Mouse (Mus musculus) bone marrow macrophage, adult 2 months (primary cell): ENCODE measurements at regions not wholly inside any gene's neighbourhood (a gene's known extent, or its start where the extent isn't known, plus 50 kb on each side); places are given as distances from the start of the nearest gene placed in this dataset.

Experiments used
- H3K27ac ChIP-seq: 2 replicates; pipeline ENCODE4 v1.5.1; 2012; ENCODE audit warnings: low read depth, low read length; ENCODE audit not compliant: insufficient read depth
- H3K4me1 ChIP-seq: 2 replicates; pipeline ENCODE4 v1.6.1; 2012; ENCODE audit warnings: low read length; ENCODE audit not compliant: control insufficient read depth, insufficient read depth
- H3K4me3 ChIP-seq: 2 replicates; pipeline ENCODE4 v1.5.1; 2012; ENCODE audit warnings: mild to moderate bottlenecking, low read length, moderate library complexity; ENCODE audit not compliant: insufficient read depth
- CTCF ChIP-seq: IDR thresholded peaks from 2 replicates; pipeline ENCODE4 v1.5.1; 2012; ENCODE audit warnings: low read depth, mild to moderate bottlenecking, low read length, moderate library complexity
- POLR2A ChIP-seq: IDR thresholded peaks from 2 replicates; pipeline ENCODE4 v1.6.1; 2012; ENCODE audit warnings: mild to moderate bottlenecking, low read depth, low read length, borderline replicate concordance

DNA sequence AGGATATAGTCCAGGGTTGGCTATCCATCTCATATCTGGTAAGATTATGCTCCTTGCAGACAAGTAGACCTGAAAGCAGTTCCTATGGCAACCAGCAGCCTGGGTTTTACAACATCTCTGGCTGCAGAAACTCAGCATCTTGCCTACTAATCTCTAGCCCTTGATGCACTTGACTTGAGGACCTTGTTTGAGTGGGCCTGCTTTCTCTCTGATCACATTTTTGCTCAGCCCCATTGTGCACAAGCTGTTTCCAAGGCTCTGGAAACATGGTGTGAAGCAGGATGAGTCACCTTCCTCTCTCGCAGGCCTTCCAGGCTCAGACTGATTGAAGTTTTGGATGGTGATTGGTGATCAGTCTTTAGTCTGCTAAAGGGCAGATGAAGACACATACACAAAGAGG lies 224.4 kb upstream of the Eef2kmt start:
- no peaks in the 10 kb centered on the region for H3K4me1 ChIP-seq
- H3K27ac ChIP-seq, result no peak overlapping the region
- no peak overlapping the region for H3K4me3 ChIP-seq
- no peak for TF ChIP-seq POLR2A
- no peak for TF ChIP-seq CTCF

DNA sequence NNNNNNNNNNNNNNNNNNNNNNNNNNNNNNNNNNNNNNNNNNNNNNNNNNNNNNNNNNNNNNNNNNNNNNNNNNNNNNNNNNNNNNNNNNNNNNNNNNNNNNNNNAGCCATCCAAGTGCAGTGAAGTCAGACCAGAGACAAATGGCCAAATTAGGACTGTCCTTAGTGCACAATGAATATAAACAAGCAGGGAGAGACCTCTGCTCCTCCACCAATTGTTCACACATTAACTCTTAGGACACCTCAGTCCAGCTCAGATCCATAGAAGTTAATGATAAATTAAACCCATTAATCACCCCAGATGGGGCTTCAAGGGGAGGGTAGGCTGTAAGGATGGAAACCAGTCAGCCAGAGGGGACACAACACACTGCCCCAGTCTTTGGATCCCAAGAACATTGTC lies 223.2 kb upstream of the Eef2kmt start:
- no peak overlapping the region for H3K27ac ChIP-seq
- no peak overlapping the region for H3K4me3 ChIP-seq
- TF ChIP-seq CTCF, result no peak
- no peak for TF ChIP-seq POLR2A
- no peaks in the 10 kb centered on the region for H3K4me1 ChIP-seq

DNA sequence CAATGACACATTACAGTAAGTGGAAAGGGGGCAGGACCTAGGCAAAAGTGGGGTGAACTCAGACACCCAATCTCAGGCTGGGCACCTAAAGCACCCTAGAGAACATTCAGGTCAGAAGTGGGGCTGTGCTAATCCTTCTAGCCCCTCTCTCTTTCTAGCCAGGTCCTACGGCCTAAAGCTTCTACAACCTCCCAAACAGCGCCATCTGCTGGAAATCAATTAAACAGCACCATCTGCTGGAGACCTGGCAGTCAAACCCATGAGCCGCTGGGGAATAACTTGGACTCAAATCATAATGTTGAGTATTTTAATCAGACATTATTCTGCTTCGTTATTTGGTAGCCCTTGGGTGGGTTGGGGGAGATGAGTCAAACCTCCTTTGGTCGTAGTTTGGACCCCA lies 215.5 kb upstream of the Eef2kmt start:
- TF ChIP-seq POLR2A, result no peak
- TF ChIP-seq CTCF, result peak; percentile 90
- H3K27ac ChIP-seq, result no peak overlapping the region
- no peak overlapping the region for H3K4me3 ChIP-seq
- 0 out of 2 replicates have a peak, but pooled peaks cover 2% of the 10 kb centered on the region for H3K4me1 ChIP-seq

DNA sequence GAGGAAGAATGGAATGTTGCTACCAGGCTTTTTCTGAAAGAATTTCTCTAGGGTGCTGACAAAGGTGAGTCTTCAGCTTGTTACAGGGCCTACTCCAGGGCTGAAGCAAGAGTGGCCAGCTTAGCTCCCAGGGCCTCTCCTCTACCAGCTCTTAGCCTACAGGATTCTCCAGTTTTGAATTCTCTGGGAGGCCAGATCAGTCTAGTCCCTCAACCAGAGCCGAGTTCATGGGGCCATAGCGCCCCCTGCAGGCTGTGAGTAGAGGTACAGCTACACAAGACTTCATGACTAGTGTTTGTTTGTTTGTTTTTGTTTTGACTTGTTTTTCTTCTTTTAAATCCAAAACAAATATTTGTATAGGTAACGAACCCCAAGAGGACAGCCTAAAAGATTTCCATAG lies 211.8 kb upstream of the Eef2kmt start:
- TF ChIP-seq POLR2A (no peak), CTCF (peak; percentile 86)
- H3K4me1 ChIP-seq, result 0 out of 2 replicates have a peak, but pooled peaks cover 2% of the 10 kb centered on the region
- no peak overlapping the region for H3K27ac ChIP-seq
- no peak overlapping the region for H3K4me3 ChIP-seq

DNA sequence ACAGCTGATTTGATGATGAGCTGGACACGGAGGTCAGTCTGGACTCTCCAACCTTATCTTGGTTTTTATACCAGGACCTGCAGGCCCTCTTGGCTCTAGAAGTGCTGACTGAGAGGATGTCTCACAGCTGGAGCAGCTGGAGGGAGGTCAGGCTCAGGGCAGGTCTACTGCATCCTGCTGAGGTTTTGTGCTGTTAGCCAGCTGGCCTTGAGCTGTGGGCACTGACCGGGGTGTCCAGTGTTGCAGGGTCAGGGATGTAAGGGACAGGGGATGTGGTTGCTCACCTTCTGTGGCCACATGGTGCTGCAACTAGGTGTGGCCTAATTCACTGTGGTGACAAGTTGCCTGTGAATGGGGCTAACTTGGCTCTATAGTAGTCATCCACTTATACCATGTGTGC lies 211.0 kb upstream of the Eef2kmt start:
- Histone ChIP-seq H3K4me1 (0 out of 2 replicates have a peak, but pooled peaks cover 2% of the 10 kb centered on the region), H3K27ac (no peak overlapping the region), H3K4me3 (no peak overlapping the region)
- TF ChIP-seq POLR2A, result no peak
- no peak for TF ChIP-seq CTCF

DNA sequence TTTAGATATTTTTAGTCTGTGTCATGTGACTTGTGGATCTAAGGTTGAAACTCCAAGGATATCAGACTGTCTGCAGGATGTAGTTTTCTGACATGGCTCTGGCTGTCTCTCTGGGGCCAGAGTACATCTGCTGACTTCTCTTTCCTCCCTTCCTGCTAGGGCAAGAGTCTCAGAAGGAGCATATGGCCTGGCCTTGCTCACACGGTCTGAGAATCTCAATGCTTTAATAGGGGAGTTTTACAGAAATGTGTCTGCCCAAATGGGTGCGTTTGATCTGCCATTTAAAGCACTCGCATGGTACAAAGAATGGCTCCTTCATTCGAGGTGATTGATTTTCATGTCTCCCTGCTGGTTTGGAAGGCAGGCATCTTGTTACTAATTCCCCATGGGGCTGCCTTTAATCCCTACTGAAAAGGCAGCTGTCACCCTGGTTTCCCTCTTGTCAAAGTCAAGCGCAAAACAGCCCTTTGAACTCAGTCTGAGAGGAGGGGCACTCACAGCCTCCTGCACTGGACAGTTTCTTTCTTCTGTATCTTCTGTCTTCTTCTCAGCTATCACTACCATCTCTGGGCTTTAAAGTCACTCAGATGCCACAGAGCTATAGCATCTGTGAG lies 199.7 kb upstream of the Eef2kmt start:
- TF ChIP-seq CTCF (no peak), POLR2A (no peak)
- no peak overlapping the region for H3K27ac ChIP-seq

DNA sequence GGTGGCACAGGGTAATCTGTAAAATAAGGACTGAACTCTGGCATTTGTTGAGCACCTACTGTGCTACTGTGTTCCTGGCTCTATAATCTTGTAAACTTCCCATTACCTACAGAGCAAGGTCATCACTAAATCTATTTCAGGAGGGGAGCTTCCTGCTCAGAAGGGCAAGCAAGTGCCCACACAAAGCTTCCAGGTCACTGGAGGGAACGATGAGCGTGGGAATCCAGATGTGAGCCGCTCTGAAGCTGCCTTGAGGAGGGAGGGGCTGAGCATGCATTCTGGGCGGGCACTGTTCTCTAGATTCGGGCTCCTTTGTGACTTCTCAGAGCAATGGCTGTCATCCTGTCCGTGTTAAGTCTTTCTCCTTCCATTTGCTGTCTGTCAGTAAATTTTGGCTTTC lies 198.5 kb upstream of the Eef2kmt start:
- H3K4me1 ChIP-seq, result no peaks in the 10 kb centered on the region
- no peak overlapping the region for H3K4me3 ChIP-seq
- no peak for TF ChIP-seq CTCF
- no peak for TF ChIP-seq POLR2A
- H3K27ac ChIP-seq, result no peak overlapping the region

More for the DNA sequence above, 199.7 kb upstream of the Eef2kmt start:
- H3K4me1 ChIP-seq, result no peaks in the 10 kb centered on the region
- H3K4me3 ChIP-seq, result no peak overlapping the region

DNA sequence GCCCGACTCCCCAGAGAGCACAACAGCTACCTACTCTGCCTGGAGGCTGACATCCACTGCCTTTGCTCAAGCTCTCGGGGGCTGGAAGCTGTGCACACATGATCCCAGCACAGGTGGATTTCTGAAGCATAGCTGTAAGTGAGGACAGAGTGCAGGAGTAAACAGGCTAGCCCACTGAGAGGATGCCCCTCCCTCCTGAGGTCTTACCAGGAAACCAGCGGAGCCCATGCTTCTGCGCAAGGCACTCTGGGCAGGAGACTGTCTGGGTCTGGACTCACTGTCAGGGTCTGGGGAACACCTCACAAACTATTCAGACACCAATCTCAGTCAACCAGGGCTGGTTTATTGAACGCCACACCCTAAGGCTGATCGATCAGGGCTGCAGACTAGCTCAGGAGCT lies 197.2 kb upstream of the Eef2kmt start:
- Histone ChIP-seq H3K4me3 (no peak overlapping the region), H3K27ac (no peak overlapping the region), H3K4me1 (no peaks in the 10 kb centered on the region)
- TF ChIP-seq CTCF (no peak), POLR2A (no peak)

DNA sequence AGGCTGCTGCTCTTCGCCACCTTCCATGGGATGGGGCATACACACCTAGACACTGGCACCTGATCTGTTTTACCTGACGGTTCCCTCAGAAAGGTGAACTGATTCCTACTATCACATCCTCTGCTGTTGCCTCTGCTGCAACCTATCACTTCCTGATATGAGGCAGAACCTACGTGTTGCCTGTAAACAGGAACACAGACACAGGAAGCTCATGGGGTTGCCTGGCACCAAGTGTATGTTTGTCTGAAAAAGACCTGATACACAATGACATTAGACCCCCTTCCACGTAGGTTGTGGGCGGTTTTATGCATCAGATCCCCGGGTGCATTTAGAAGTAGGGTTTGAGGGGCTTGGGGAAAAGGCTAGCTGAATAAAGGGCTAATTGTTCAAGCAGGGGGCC lies 190.0 kb upstream of the Eef2kmt start:
- TF ChIP-seq CTCF, result no peak
- TF ChIP-seq POLR2A, result no peak
- H3K27ac ChIP-seq, result no peak overlapping the region

DNA sequence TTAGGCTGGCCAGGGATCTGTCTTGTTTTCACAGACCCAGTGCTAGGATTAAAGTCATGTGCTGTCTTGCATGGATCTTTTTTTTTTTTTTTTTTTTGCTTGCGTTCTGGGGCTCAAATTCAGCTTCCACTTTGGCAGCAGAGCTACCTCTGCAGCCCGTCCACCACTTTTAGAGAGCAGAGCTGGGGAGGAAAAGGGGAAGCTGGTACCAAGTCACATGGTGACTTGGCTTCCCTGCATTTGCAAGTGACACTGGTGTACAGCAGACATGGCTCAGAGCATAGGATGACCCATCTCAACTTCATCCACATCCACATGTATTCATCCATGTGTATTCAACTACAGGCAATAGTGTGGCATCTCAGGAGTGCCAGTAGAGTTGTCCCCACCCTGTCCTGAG lies 189.0 kb upstream of the Eef2kmt start:
- Histone ChIP-seq H3K4me3 (no peak overlapping the region), H3K27ac (peak overlapping the region; percentile 89), H3K4me1 (peaks cover 30% of the 10 kb centered on the region)
- TF ChIP-seq CTCF (no peak), POLR2A (no peak)

More for the DNA sequence above, 190.0 kb upstream of the Eef2kmt start:
- Histone ChIP-seq H3K4me1 (peaks cover 30% of the 10 kb centered on the region), H3K4me3 (no peak overlapping the region)
